Mouse (Mus musculus): ENCODE results near the gene Cdc26.

Gene Cdc26

DNA sequence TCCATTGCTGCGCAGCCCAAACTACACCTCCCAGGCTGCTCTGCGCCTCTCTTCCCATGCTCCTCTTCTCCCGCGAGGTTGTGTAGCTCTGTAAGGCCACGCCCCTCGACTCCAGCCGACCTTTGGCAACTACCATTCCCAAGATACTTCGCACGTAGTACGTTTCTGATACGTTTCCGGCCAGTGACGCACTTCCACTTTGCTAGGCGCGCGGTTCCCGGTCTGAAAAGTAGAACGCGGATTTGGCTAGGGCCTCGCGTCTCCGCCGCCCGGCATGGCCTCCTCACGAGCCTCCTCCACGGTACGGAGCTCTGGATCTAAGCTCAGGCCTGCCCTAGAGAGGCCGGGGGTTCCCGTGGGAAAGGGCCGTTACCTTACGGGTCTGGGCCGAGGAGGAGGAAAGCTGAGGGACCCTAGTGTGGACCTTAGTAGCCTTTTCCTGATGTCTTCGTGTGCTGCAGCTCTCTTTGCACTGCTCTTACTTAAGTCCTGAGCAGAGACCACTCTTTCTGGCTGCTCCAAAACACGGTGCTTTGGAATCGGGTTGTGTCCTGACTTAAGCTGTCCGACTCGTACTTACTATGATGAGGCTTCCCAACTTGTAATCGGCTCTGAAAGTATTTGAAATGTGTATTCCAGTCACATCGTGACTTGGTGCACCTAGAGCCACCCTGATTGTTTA is at the start of gene Cdc26, which contains the start of gene Prpf4:
Cdc26 (minus strand) TSS at position 42 of the 682 bp plus-strand sequence.
Prpf4 (plus strand) TSS at position 197 of the 682 bp plus-strand sequence.
- DNase-seq = peak; percentile 98

GRCm38 (mm10) chr4:62454995-62455394 is 46.6 kb upstream of the Cdc26 start:
- peak; percentile 51 for DNase-seq

GRCm38 (mm10) chr4:62440986-62441385 is 32.5 kb upstream of the Cdc26 start:
- DNase-seq = no peak

- no peak for DNase-seq
These were observed 32.1 kb upstream of the Cdc26 start for GRCm38 (mm10) chr4:62440544-62440943.

DNA sequence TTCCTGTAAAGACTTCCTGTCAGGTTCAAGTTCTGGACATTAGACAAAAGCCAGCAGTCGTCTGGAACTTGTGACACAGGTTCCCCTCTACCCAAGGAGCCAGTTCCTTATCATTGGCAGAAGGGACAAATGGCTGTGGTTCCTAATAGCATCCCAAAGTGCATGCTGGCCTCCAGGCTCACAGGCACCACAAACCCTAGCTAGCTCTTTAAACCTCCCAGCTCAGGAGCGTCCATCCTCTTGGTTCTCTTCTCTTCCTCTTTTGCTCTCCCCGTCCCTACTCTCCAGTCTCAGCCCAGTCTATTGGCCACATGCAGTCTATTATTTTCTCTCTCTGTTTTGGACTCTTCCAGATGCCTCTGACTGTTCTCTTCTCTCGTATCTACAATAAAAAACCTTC is 31.4 kb upstream of the Cdc26 start:
- no peak for DNase-seq

DNA sequence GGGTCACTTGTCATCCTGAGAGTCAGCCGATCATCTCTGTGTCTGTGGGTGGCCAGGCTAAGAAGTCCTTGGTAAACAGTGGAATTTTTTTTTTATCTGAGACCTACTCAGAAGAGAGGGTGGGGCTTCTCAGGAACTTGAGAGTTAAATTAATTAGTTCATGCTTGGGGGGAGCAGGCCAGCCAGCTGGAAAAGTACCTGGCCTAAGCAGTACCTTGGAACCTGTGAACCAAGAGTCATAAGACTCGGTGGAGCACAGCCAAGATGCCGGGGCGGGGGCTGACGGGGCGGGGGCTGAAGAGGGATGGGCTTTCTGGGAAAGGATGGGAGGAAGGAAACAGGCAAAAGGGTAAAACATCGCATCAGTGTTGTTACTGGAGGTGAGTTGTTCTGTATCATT is 29.4 kb upstream of the Cdc26 start:
- no peak for DNase-seq

- no peak for DNase-seq
These were observed 28.9 kb upstream of the Cdc26 start for GRCm38 (mm10) chr4:62437256-62437778.

DNA sequence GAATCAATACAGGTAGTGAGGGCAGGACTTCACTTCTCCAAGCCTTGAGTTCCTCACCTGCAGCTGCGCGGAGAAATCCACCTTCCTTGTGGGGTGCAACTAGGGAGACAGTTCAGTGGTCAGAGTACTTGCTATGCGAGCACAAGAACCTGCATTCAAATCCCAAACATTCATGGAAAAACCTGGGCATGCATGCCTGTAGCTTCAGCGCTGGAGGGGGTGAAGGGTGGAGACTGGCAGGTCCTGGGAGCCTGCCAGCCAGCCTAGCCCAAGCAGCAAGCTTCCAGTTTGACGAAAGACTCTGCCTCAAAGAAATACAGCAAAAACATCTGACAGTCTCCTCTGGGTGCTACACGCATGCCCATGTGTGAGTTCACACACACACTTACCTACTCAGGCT is 26.6 kb upstream of the Cdc26 start, which contains the start of gene Rnf183:
Rnf183 (minus strand) TSS at position 172 of the 400 bp plus-strand sequence.
- no peak for DNase-seq

DNA sequence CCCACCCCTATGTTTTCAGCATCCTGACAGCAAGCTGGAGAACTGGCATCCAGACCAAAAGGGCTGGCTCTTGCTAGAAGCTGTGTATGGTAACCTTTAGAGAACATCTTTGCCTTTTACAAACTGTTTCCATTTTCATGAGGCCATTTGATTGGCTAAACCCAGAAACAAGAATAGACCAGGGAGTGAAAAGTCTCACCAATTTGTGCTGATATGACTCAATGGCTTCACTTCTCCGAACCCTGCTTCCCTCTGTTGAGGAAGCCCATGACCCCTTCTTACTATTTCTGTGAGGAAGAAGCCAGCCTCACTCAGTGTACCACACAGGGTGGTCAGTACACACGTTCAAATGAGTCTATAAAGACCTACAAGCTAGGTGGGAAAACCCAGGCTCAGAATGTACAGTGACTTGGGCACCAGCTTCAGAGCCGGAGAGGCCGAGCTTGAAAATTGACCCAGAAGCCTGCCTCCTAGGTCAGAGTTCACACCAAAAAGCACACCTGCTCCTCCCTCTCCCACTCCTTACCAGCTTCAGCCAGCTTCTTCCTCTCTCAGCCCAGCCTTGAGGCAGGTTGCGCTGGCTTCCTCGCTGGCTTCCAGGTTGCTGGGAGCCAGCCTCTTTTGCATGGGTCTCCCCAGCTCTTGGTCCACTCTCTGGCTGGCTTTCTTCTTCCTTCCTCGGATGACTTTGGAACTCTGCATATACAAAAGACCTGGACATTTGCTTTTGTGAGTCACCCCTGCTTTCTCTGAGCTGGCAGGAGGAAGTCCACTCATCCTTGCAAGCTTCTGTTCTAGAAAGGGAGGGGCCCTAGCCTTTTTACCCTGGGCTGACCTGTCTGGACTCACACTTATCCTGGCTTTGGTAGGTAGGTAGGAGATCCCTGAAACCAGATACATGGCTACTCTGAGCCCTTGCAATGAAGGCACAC is 25.8 kb upstream of the Cdc26 start:
- no peak for DNase-seq

GRCm38 (mm10) chr4:62431522-62431921 is 23.1 kb upstream of the Cdc26 start:
- DNase-seq = no peak

GRCm38 (mm10) chr4:62430678-62431077 is 22.2 kb upstream of the Cdc26 start:
- no peak for DNase-seq

GRCm38 (mm10) chr4:62429616-62430015 is 21.2 kb upstream of the Cdc26 start:
- DNase-seq = no peak

DNA sequence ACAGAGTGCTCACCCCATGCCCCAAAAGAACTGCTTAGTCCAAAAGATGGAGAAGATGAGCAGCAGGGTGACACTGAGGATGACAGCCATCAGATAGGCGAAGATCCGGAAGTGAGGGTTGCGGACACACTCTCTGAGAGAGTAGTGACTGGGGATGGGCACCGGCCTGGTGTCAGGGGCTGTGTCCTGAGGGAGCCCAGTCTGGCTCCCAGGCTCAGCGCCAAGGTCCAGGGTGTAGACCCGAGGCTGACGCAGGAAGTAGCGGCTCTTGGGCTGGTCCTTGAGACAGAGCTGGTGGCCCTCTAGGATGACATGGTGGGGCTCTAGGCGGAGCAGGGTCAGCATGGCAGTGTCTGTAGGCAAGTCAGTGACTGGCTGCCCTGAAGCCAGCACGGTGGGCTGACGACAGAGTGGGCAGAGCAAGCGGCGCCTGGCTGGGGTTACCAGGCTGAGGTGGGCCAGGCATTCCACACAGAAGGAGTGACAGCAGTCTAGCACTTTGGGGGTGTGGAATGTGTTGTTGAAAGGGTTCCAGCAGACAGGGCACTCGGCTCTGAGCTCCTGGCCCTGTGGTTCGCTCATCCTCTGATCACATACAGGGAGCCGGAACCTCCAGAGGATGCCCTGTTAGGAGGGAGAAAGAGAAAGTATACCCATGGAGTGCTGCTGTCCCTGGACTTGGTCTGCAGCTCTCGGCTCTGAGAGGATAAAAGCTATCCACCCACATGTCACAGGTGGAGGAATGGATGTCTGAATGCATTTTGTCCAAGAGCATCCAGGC is 19.7 kb upstream of the Cdc26 start:
- DNase-seq = no peak

GRCm38 (mm10) chr4:62425891-62426290 is 17.4 kb upstream of the Cdc26 start:
- no peak for DNase-seq

DNA sequence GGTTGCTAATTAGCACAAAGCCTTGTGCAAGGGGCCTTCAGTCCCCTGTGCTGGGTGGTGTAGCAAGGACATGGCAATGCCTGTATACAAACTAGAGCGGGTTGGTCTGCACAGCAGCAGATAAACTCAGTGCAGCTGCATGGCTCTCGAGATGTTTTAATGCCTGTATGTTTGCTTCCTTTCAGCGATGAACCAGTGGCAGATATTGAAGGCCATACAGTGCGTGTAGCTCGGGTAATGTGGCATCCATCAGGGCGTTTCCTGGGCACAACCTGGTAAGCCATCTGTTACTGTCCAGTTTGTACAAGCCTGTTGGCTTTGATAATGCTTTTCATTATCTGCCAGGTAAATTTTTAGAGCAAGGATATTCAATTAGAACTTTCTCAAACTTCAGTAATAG is 10.6 kb upstream of the Cdc26 start:
- no peak for DNase-seq

DNA sequence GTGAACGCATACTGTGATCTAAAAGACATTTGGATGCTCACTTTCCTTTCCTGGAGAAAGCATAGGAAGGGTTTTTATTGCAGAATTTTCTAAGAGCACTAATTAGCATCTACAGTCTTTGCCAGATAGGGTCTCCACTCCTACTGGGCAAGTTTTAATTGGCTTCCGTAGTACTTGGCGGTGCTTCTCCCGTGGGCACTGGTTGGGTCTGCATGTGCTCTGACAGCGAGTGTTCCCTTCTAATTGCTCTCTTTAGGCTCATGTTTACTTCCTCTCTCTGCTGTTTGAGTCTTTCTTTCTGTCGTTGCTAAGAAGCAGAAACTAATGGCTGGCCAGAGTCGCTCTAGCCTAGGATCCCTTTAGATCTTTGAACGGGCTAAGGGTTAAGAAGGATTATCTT is 10.0 kb upstream of the Cdc26 start:
- DNase-seq = no peak

DNA sequence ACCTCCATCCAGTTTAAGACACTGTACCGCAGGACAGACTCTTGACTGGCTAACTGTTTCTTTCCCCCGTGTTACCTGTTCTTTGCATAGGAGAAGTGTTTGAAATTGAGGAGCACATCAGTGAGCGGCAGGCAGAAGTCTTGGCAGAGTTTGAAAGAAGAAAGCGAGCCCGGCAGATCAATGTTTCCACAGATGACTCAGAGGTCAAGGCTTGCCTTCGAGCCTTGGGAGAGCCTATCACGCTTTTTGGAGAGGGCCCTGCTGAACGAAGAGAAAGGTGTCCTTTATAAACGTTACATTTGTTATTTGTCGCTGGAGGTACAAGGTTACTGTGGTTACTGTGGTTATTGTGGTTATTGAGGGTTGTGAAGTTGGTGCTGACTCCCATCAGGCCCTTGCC is 3.2 kb upstream of the Cdc26 start:
- no peak for DNase-seq

DNA sequence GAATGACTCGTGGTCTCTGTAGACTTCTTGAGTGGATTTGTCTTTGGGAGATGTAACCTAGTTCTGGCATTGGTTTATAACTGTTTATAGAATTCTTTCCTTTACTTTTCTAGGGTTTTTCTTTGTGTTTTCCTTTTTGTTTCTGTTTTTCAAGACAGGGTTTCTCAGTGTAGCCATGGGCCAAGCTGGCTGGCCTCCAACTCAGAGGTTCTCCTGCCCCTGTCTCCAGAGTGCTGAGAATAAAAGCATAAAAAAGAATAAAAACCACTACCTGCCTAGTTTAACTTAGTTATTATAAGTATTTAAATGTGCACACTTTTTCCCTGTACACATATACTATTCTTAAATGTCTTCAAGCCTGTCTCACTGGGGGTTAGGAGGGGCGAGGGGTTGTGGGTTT is 1.9 kb upstream of the Cdc26 start:
- DNase-seq = no peak

- no peak for DNase-seq
These were observed 1.2 kb upstream of the Cdc26 start for GRCm38 (mm10) chr4:62409615-62410014.

DNA sequence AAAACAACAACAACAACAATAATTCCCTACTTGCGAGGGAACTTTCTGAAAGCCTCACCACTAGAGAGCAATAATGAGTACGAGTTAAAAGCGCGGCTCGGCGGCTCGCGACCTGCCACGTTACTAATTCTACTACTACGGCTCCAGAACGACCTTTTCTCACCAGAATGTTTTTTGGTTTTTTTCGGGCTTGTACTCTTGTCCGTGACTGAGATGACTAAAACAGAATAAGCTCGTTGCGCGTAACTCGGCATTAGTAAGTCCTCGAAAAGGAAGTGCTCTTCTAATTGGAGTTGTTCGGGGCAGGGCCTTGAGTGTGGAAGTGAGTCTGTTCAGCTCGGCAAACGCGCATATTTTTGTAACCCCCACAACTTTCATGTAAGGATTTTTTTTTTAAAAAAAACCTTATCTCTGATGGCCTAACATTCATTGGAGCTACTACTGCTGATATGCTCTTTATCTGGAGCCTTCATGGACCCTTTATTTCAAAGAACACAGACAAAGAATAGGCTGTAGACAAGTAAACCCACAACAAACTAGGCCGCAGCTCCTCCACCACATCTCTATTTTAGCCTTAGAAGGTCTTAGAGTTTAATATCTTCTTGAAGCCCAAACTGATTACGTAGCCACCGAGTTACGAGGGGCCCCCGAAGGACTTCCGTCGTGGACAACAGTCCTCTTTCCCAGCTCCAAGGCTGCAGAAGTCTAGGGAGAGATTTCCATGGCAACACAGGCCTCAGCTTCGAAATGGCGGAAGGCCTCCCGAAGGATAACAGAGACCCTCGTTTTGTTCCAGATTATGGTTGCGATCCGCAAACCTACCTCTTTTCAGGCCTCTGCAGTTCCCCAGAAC is 486 bp downstream of the Cdc26 start:
- peak; percentile 65 for DNase-seq

DNA sequence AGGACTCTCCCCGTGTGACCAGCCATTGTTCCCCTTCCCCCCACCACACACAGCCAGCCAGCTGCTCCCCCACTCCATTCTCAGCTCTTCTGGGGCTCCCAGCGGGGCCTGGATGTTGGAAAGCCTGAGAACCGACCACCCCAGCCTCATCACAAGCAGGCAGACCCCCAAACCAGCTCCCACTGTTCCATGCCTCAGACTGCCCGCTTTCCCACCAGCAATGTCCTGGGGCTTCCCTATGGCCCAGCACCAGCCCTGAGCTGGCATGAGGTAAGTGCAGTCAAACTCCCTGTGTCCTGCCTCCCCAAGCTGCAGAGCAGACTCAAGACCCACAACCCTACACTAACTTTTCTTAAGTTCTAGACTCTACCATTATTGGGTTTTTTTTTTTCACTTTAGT is 2.3 kb downstream of the Cdc26 start:
- DNase-seq = no peak

DNA sequence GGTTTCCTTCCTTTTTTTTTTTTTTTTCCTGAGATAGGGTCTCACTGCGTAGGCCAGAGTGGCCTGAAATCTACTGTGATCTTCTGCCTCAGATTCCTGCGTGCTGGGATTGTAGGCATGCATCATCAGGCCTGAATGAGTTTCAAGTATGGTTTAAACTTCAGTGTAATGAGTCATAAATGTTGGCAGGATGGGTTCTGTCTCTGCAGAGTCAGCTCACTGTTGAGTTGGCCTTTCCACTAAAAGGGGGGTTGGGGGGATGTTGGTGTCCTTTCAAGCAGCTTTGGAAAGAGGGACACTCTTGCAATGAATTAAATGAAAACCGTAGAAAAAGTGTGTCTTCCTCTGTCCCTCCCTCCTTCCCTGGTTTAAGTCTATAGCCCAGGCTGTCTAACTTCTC is 9.5 kb downstream of the Cdc26 start:
- no peak for DNase-seq
